Mouse (Mus musculus) erythroblast, embryonic 14.5 days (primary cell): ENCODE measurements around the gene Tll2. TPM values are rescaled to one million over a fixed set of nuclear protein-coding genes. Genes with fewer than 3 reads are reported as not detected.

Experiments
- H3K27me3 ChIP-seq: 2 replicates; pipeline ENCODE4 v1.6.1; 2012; ENCODE audit warnings: inconsistent platforms; ENCODE audit not compliant: control insufficient read depth
- H3K36me3 ChIP-seq: 2 replicates; pipeline ENCODE4 v1.6.1; 2012; ENCODE audit warnings: mild to moderate bottlenecking, inconsistent platforms; ENCODE audit not compliant: control insufficient read depth
- H3K4me1 ChIP-seq: 2 replicates; pipeline ENCODE4 v1.6.1; 2012; ENCODE audit warnings: inconsistent platforms; ENCODE audit not compliant: control insufficient read depth
- H3K4me3 ChIP-seq: replicated peaks from 2 replicates; pipeline ENCODE3; 2012; ENCODE audit warnings: moderate library complexity, mild to moderate bottlenecking, inconsistent platforms
- H3K9me3 ChIP-seq: 2 replicates; pipeline ENCODE4 v1.6.1; 2012; ENCODE audit warnings: low read length, inconsistent platforms, mixed read lengths; ENCODE audit not compliant: control insufficient read depth
- GATA1 ChIP-seq: IDR thresholded peaks from 2 replicates; pipeline ENCODE4 v1.6.1; 2012; ENCODE audit warnings: low read length, inconsistent platforms, mixed read lengths
- TAL1 ChIP-seq: IDR thresholded peaks from 3 replicates; pipeline ENCODE4 v1.6.1; 2012; ENCODE audit warnings: low read length, inconsistent platforms, mixed read lengths
- polyA plus RNA-seq: library from polyadenylated mRNA; stranded (reverse); fragments of >175 nt; gene quantifications from 2 replicates; pipeline ENCODE4 v1.2.3, GENCODE M21; 2012

The Tll2 gene
- polyA plus RNA-seq, 1 experiment: not detected

GRCm38 (mm10) chr19:41204159-41205081 is 2.2 kb downstream of the Tll2 start:
- Histone ChIP-seq H3K9me3 (no peaks in the 10 kb centered on the region), H3K4me1 (no peaks in the 10 kb centered on the region; the same call in 1 of the 2 replicates), H3K4me3 (no peak overlapping the region), H3K27me3 (peaks cover 40% of the 10 kb centered on the region), H3K36me3 (no peaks in the 10 kb centered on the region)
- no peak for TF ChIP-seq TAL1

- Histone ChIP-seq H3K27me3 (no peaks in the 10 kb centered on the region), H3K9me3 (no peaks in the 10 kb centered on the region), H3K4me1 (no peaks in the 10 kb centered on the region), H3K4me3 (no peak overlapping the region), H3K36me3 (no peaks in the 10 kb centered on the region)
- TF ChIP-seq TAL1 (no peak), GATA1 (no peak)
Observed at GRCm38 (mm10) chr19:41197606-41198005, 9.0 kb downstream of the Tll2 start.

GRCm38 (mm10) chr19:41193379-41193778 is 13.3 kb downstream of the Tll2 start:
- Histone ChIP-seq H3K4me1 (no peaks in the 10 kb centered on the region), H3K4me3 (no peak overlapping the region), H3K9me3 (no peaks in the 10 kb centered on the region), H3K36me3 (no peaks in the 10 kb centered on the region), H3K27me3 (no peaks in the 10 kb centered on the region)
- TF ChIP-seq GATA1 (no peak), TAL1 (no peak)

- Histone ChIP-seq H3K4me3 (no peak overlapping the region), H3K36me3 (no peaks in the 10 kb centered on the region), H3K4me1 (no peaks in the 10 kb centered on the region), H3K9me3 (no peaks in the 10 kb centered on the region), H3K27me3 (no peaks in the 10 kb centered on the region)
- no peak for TF ChIP-seq GATA1
- TF ChIP-seq TAL1: no peak
Observed at GRCm38 (mm10) chr19:41192953-41193352, 13.7 kb downstream of the Tll2 start.

- TF ChIP-seq GATA1 (no peak), TAL1 (no peak)
- Histone ChIP-seq H3K9me3 (no peaks in the 10 kb centered on the region), H3K4me3 (no peak overlapping the region), H3K4me1 (no peaks in the 10 kb centered on the region), H3K36me3 (no peaks in the 10 kb centered on the region), H3K27me3 (no peaks in the 10 kb centered on the region)
Observed at GRCm38 (mm10) chr19:41191724-41192123, 14.9 kb downstream of the Tll2 start.

GRCm38 (mm10) chr19:41190876-41191434 is 15.7 kb downstream of the Tll2 start:
- no peak for TF ChIP-seq TAL1
- no peak for TF ChIP-seq GATA1
- Histone ChIP-seq H3K27me3 (no peaks in the 10 kb centered on the region), H3K4me1 (no peaks in the 10 kb centered on the region), H3K4me3 (no peak overlapping the region), H3K36me3 (no peaks in the 10 kb centered on the region), H3K9me3 (no peaks in the 10 kb centered on the region)

- Histone ChIP-seq H3K27me3 (no peaks in the 10 kb centered on the region), H3K9me3 (no peaks in the 10 kb centered on the region), H3K36me3 (no peaks in the 10 kb centered on the region), H3K4me1 (no peaks in the 10 kb centered on the region), H3K4me3 (no peak overlapping the region)
- TF ChIP-seq TAL1 (no peak), GATA1 (no peak)
Observed at GRCm38 (mm10) chr19:41177331-41177730, 29.3 kb downstream of the Tll2 start.

DNA sequence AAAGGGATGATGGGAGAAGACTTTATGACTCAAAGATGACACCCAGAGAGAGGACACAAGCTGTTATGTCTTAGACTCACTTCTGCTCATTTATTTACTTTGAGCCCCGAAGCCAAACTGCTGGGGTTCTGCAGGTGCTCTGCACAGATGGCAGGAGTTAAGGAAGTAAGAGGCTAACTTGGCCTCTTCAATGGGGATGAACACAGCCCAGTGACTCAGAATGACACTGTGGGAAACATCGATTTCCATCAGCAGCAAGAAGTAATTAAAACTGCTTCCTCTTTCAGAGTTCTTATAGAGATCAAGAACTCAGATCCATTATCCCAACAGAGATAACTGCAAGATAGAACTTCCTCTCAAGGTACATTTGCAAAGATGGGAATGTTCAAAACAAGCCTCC is 29.8 kb downstream of the Tll2 start:
- Histone ChIP-seq H3K27me3 (no peaks in the 10 kb centered on the region), H3K4me1 (no peaks in the 10 kb centered on the region), H3K36me3 (no peaks in the 10 kb centered on the region), H3K4me3 (no peak overlapping the region), H3K9me3 (no peaks in the 10 kb centered on the region)
- no peak for TF ChIP-seq GATA1
- TF ChIP-seq TAL1: no peak

DNA sequence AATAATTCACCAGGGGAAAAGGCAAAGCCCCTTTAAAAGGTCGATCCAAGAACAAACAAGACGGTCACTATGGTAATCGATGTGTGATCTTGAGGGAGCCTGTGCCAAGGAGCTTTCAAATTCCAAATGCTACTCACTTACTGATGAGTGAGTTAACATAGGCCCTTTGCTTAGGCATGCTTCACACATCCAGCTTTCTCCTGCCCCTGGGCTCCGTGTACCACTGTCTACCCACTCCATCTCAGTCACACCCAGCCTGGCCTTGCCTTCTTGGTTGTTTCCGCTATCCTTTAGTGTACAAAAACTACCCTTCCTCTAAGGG is 40.8 kb downstream of the Tll2 start:
- Histone ChIP-seq H3K9me3 (no peaks in the 10 kb centered on the region), H3K4me1 (no peaks in the 10 kb centered on the region), H3K27me3 (no peaks in the 10 kb centered on the region), H3K4me3 (no peak overlapping the region), H3K36me3 (no peaks in the 10 kb centered on the region)
- TF ChIP-seq TAL1 (no peak), GATA1 (no peak)
